Mouse (Mus musculus) heart, adult 2 months (tissue): ENCODE data around the gene Mindy4. TPM values are rescaled to one million over a fixed set of nuclear protein-coding genes. Genes with fewer than 3 reads are reported as not detected.

Experiments
- DNase-seq, 2 experiments: peaks; one replicate each; pipeline ENCODE4 v3.0.0; 2021
- H3K27ac ChIP-seq: fragments of 200-600 bp; 2 replicates; pipeline ENCODE4 v1.8.1; 2022
- H3K27me3 ChIP-seq: fragments of 200-500 bp; 2 replicates; pipeline ENCODE4 v1.6.1; 2012; ENCODE audit warnings: mild to moderate bottlenecking, low read length, inconsistent platforms, mixed read lengths; ENCODE audit not compliant: control insufficient read depth, insufficient read depth
- H3K36me3 ChIP-seq: fragments of 200-500 bp; 2 replicates; pipeline ENCODE4 v1.6.1; 2012; ENCODE audit warnings: low read length, inconsistent platforms; ENCODE audit not compliant: control insufficient read depth, insufficient read depth
- H3K4me1 ChIP-seq: fragments of 200-500 bp; 2 replicates; pipeline ENCODE4 v1.6.1; 2011; ENCODE audit warnings: low read length; ENCODE audit not compliant: control insufficient read depth, insufficient read depth
- H3K4me3 ChIP-seq: fragments of 200-600 bp; 2 replicates; pipeline ENCODE4 v1.8.1; 2022
- H3K79me2 ChIP-seq: fragments of 200-500 bp; replicated peaks from 2 replicates; pipeline ENCODE4 v1.6.1; 2012; ENCODE audit warnings: mild to moderate bottlenecking, inconsistent platforms, low read length, moderate library complexity, mixed read lengths; ENCODE audit not compliant: control insufficient read depth, insufficient read depth
- H3K9ac ChIP-seq: fragments of 200-500 bp; 2 replicates; pipeline ENCODE4 v1.6.1; 2012; ENCODE audit warnings: low read depth, mild to moderate bottlenecking, control low read depth, inconsistent platforms, low read length, mixed read lengths
- CTCF ChIP-seq: fragments of 200-600 bp; IDR thresholded peaks from 2 replicates; pipeline ENCODE4 v1.8.1; 2022; ENCODE audit warnings: antibody characterized with exemption, mild to moderate bottlenecking, moderate library complexity
- EP300 ChIP-seq: fragments of 200-500 bp; IDR thresholded peaks from 2 replicates; pipeline ENCODE4 v1.6.1; 2011; ENCODE audit warnings: low read depth, low read length, control low read depth; ENCODE audit not compliant: insufficient read depth
- POLR2A ChIP-seq: fragments of 200-500 bp; IDR thresholded peaks from 2 replicates; pipeline ENCODE4 v1.6.1; 2011; ENCODE audit warnings: mild to moderate bottlenecking, low read depth, low read length, control low read depth; ENCODE audit not compliant: insufficient read depth
- WGBS: fragments of 180-500 bp; shearing (Covaris S2); methylation state at CpG from one replicate; pipeline ENCODE4 v1.1.7; 2018; 5-methylcytosine and 5-hydroxymethylcytosine counted together
- intact Hi-C: fragments of 180-260 bp; cut with DNase I; formaldehyde crosslinking; loops from one replicate; pipeline ENCODE4 v1.15.1; 2025
- polyA plus RNA-seq: library from polyadenylated mRNA; depleted of rRNA; stranded (reverse); fragments of >200 nt; gene quantifications from 2 replicates; pipeline ENCODE4 v1.2.3, GENCODE M21; 2012
- total RNA-seq, 2 experiments: library from RNA; stranded (reverse); gene quantifications; 2 replicates each; pipeline ENCODE4 v1.2.3; 2021

Gene Mindy4
- total and polyA plus RNA-seq, 3 experiments, result 4.3 to 5.2 (median 5.0) TPM

DNA sequence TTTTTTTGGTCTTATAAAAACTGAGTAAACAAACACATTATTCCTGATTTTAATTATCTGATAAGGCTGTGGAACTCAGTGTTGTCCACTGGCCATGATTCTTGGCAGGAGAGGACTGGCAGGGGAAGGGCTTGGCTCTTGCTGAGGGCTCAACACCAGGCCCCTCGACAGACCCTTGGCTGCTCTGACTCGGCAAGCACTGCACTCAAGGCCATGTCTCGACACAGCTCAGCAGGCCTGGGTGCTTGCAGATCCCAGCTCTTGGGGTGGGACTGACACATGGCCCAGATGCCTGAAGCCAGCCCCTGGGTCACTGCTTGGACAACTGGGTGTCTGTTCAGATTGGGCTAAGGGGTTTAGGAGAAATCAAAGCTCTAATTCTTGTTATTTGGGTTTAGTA, 11.4 kb downstream of the Mindy4 start:
- intact Hi-C loops, result no loop called here
- no peak for TF ChIP-seq CTCF
- TF ChIP-seq EP300, result no peak
- TF ChIP-seq POLR2A, result no peak
- Histone ChIP-seq H3K36me3 (no peaks in the 10 kb centered on the region), H3K9ac (no peak overlapping the region), H3K27ac (peak overlapping the region; percentile 15), H3K4me1 (peaks cover 4% of the 10 kb centered on the region), H3K27me3 (no peaks in the 10 kb centered on the region), H3K79me2 (no peaks in the 10 kb centered on the region), H3K4me3 (no peak overlapping the region)
- WGBS, result 53% methylated on average over 3 of the region's 3 CpGs
- DNase-seq, result peak; percentile 38 to 61

DNA sequence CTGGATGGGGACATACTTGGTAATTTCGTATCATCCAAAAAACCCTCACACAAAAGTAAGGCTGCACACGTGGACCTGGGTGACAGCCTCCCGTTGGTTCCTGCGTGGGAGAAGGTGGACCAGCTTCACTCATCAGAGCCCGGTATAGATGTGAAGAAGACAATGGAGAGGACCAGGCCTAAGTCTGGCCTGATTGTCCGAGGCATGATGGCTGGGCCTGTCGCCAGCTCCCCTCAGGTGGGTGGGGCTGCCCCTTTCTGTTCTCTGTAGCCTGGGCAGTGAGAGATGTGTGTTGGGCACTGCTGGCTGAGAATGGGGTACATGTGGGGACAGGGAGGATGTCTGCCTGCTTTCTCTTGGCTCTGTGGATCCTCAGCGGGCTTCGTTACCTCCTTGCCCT, 15.0 kb downstream of the Mindy4 start:
- H3K4me3 ChIP-seq, result no peak overlapping the region
- intact Hi-C loops, result no loop called here
- H3K27me3 ChIP-seq, result no peaks in the 10 kb centered on the region
- WGBS, result 76% methylated on average over 9 of the region's 9 CpGs
- no peak overlapping the region for H3K27ac ChIP-seq
- no peak for TF ChIP-seq EP300
- TF ChIP-seq CTCF, result no peak
- no peak for TF ChIP-seq POLR2A
- no peak for DNase-seq
- H3K9ac ChIP-seq, result no peak overlapping the region
- no peaks in the 10 kb centered on the region for H3K36me3 ChIP-seq
- no peaks in the 10 kb centered on the region for H3K4me1 ChIP-seq
- no peaks in the 10 kb centered on the region for H3K79me2 ChIP-seq

DNA sequence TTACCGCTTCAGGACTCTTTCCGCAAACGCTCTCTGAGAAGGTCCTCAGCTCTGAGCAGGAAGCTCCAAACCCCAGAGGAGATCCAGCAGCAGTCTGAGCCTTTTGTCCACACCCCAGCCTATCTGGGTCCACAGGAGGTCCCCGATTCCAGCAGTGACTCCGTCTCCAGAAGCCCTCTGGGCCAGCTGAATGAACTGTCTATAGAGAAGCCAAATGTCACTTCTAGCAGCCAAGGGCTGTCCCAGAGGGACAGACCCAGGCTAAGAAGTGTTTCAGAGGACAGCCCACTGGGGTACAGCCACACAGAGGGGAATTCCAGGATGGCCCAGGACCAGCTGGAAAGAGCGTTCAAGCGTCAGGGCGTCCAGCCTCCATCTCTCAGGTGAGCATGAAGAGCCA, 20.8 kb downstream of the Mindy4 start:
- Histone ChIP-seq H3K36me3 (no peaks in the 10 kb centered on the region), H3K9ac (no peak overlapping the region), H3K27me3 (no peaks in the 10 kb centered on the region), H3K4me3 (no peak overlapping the region), H3K79me2 (no peaks in the 10 kb centered on the region), H3K27ac (no peak overlapping the region), H3K4me1 (no peaks in the 10 kb centered on the region)
- WGBS, result 79% methylated on average over 8 of the region's 8 CpGs
- TF ChIP-seq POLR2A (no peak), CTCF (no peak), EP300 (no peak)
- DNase-seq, result peak in 1 of 2 experiments; percentile 42
- intact Hi-C loops, result no loop called here

- Histone ChIP-seq H3K27ac (no peak overlapping the region), H3K9ac (no peak overlapping the region), H3K27me3 (no peaks in the 10 kb centered on the region), H3K4me1 (peaks cover 1% of the 10 kb centered on the region; the same call in 1 of the 2 replicates), H3K4me3 (no peak overlapping the region), H3K36me3 (no peaks in the 10 kb centered on the region), H3K79me2 (no peaks in the 10 kb centered on the region)
- 60% methylated on average over 8 of the region's 8 CpGs for WGBS
- TF ChIP-seq CTCF (no peak), POLR2A (no peak), EP300 (no peak)
- DNase-seq, result no peak
- intact Hi-C loops, result no loop called here
These were observed 26.9 kb downstream of the Mindy4 start for GRCm38 (mm10) chr6:55230048-55230447.

GRCm38 (mm10) chr6:55232101-55232500, 28.9 kb downstream of the Mindy4 start:
- no peaks in the 10 kb centered on the region for H3K36me3 ChIP-seq
- WGBS, result 87% methylated on average over 7 of the region's 7 CpGs
- no peaks in the 10 kb centered on the region for H3K27me3 ChIP-seq
- no peak overlapping the region for H3K27ac ChIP-seq
- intact Hi-C loops, result loop anchor here (2.0 kb wide), 1 partner anchor 279 kb away; no protein-coding TSS in a partner anchor
- DNase-seq, result no peak
- TF ChIP-seq CTCF (no peak), EP300 (no peak), POLR2A (no peak)
- no peak overlapping the region for H3K9ac ChIP-seq
- no peak overlapping the region for H3K4me3 ChIP-seq
- H3K4me1 ChIP-seq, result peaks cover 4% of the 10 kb centered on the region
- H3K79me2 ChIP-seq, result no peaks in the 10 kb centered on the region

GRCm38 (mm10) chr6:55232524-55233264, 29.5 kb downstream of the Mindy4 start:
- DNase-seq, result peak; percentile 31 to 58
- Histone ChIP-seq H3K9ac (no peak overlapping the region), H3K79me2 (no peaks in the 10 kb centered on the region), H3K4me3 (no peak overlapping the region), H3K36me3 (no peaks in the 10 kb centered on the region), H3K27me3 (no peaks in the 10 kb centered on the region), H3K27ac (no peak overlapping the region), H3K4me1 (peaks cover 4% of the 10 kb centered on the region)
- intact Hi-C loops, result loop anchor here (1.0 to 2.0 kb wide), 2 partner anchors 152 to 278 kb away; no protein-coding TSS in a partner anchor
- peak; percentile 53; the same call in 1 of the 2 replicates for TF ChIP-seq EP300
- no peak for TF ChIP-seq POLR2A
- peak; percentile 90; the same call in 1 of the 2 replicates for TF ChIP-seq CTCF
- 31% methylated on average over 3 of the region's 3 CpGs for WGBS
